Mouse (Mus musculus): Measurements from ENCODE around the gene Gm5796. TPM values are rescaled to one million over a fixed set of nuclear protein-coding genes. Genes with fewer than 3 reads are reported as not detected.

Gene Gm5796
- polyA plus RNA-seq (2017; shearing (Covaris generic)) = not detected

GRCm38 (mm10) chr14:4023641-4024040 is at the start of gene Gm5796:
Gene Gm5796 (plus strand): TSS chr14:4023941.

GRCm38 (mm10) chr14:3998094-3998493 is 25.6 kb upstream of the Gm5796 start, which contains the start of gene Gm3099:
Gene Gm3099 (plus strand): TSS chr14:3998394.

GRCm38 (mm10) chr14:4083820-4084219 is 60.1 kb downstream of the Gm5796 start, which contains the start of gene Gm3115:
Gene Gm3115 (plus strand): TSS chr14:4084120.

Other genes with a start within 250 kb of the Gm5796 start
- not detected for gene Gm3002, start 213.9 kb upstream of the Gm5796 start, polyA plus RNA-seq (2017; shearing (Covaris generic))
- gene Gm3033, start 177.7 kb upstream of the Gm5796 start, polyA plus RNA-seq (2017; shearing (Covaris generic)) = not detected
- gene Gm2916, start 139.8 kb upstream of the Gm5796 start, polyA plus RNA-seq (2017; shearing (Covaris generic)) = not detected
- not detected for gene Gm3029, start 92.2 kb upstream of the Gm5796 start, polyA plus RNA-seq (2017; shearing (Covaris generic))
- gene Gm3095, start 60.4 kb upstream of the Gm5796 start, polyA plus RNA-seq (2017; shearing (Covaris generic)) = not detected
- gene Gm3099, start 25.5 kb upstream of the Gm5796 start, polyA plus RNA-seq (2017; shearing (Covaris generic)) = not detected
- gene Gm3115, start 60.2 kb downstream of the Gm5796 start, polyA plus RNA-seq (2017; shearing (Covaris generic)) = not detected
- not detected for gene Gm8108, start 86.6 kb downstream of the Gm5796 start, polyA plus RNA-seq (2017; shearing (Covaris generic))
- gene Gm3127, start 141.1 kb downstream of the Gm5796 start, polyA plus RNA-seq (2017; shearing (Covaris generic)) = not detected
- not detected for gene Gm2974, start 158.6 kb downstream of the Gm5796 start, polyA plus RNA-seq (2017; shearing (Covaris generic))
- not detected for gene Gm3138, start 225.7 kb downstream of the Gm5796 start, polyA plus RNA-seq (2017; shearing (Covaris generic))

Measured in effector memory CD4-positive, alpha-beta T cell, adult 7 months (primary cell).